Mouse (Mus musculus): ENCODE results near the gene Stx11.

The Stx11 gene

GRCm38 (mm10) chr10:12915826-12916225, 48.3 kb downstream of the Stx11 start:
- DNase-seq (ENCODE audit: low spot score) = peak; percentile 14

DNA sequence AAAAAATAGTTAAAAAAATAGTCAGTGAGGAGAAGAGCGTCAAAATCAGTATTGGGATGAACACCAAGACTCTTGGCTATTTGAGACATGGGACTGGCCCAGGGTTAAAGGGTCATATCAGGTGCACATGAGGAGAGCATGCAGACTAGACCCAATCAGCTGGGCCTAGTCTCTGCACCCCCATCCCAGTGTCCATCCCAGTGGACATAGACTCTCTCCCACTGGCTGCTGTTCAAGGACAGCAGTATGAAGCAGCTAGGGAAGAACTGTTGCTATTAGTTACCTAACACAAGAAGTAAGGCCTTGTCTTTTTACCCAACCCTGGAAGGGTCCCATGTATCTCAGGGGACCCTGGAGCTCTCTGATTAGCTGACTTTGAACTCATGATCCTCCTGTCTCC, 49.9 kb downstream of the Stx11 start:
- DNase-seq (ENCODE audit: low spot score) = no peak

GRCm38 (mm10) chr10:12911981-12912530, 52.0 kb downstream of the Stx11 start:
- peak; percentile 62 for DNase-seq (ENCODE audit: low spot score)

- no peak for DNase-seq (ENCODE audit: low spot score)
Measured at GRCm38 (mm10) chr10:12911451-12911850, 52.6 kb downstream of the Stx11 start.

DNA sequence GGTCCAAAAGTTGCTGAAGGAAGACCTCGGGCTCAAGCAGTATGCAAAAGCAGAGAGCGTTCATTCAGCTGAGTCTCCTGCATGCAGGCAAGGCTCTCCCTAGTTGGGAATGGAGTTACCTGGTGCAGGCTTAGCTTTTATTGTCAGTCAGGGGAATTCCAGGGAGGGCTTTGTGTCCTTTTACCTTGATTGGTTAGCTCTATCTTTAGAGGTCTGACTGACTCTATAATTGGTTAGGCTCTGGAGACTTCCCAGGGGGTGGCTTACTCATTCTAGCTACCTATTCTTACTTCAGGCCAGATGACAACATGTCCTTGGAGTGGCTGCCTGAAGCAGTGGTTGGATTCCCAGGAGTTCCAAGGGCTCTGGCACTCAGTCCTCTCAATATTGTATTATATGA, 54.2 kb downstream of the Stx11 start:
- no peak for DNase-seq (ENCODE audit: low spot score)

DNA sequence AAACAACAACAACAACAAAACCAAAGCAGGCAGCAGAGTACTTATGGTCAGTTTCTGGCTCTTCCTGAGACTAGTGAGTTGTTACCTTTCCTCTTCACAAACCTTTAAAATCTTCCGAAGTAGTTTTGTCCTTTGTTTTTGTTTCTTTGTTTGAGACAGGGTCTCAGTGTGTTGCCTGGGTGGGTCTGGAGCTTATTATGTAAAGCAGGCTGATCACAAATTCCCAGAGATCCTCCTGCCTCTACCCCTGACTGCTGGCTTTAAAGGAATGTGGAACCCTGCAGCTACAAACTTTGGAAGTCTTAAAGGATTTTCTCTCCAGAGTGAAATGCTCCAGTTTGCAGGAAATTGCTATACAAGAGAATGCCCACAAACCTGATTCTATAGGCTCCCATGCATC, 54.9 kb downstream of the Stx11 start:
- DNase-seq (ENCODE audit: low spot score) = no peak

DNA sequence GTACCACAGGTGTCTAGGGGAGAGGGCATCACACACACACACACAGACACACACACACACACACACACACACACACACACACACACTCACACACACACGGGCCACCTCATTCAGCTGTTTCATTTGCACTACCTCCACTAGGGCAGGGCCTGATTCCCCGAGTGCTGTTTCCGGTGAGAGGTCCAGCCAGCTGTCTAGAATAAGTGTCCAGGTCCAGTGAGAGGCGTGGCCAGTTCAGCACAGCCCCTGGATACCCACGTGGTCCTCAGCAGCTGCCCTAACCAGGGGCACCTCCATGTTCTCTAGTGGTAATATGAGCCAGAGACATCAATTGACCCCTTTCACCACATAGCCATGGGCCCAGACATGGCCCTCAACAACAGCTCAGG, 60.0 kb downstream of the Stx11 start:
- DNase-seq (ENCODE audit: low spot score) = no peak

GRCm38 (mm10) chr10:12903440-12904139, 60.5 kb downstream of the Stx11 start:
- DNase-seq (ENCODE audit: low spot score) = no peak

GRCm38 (mm10) chr10:12899901-12900300, 64.2 kb downstream of the Stx11 start:
- DNase-seq (ENCODE audit: low spot score) = no peak

DNA sequence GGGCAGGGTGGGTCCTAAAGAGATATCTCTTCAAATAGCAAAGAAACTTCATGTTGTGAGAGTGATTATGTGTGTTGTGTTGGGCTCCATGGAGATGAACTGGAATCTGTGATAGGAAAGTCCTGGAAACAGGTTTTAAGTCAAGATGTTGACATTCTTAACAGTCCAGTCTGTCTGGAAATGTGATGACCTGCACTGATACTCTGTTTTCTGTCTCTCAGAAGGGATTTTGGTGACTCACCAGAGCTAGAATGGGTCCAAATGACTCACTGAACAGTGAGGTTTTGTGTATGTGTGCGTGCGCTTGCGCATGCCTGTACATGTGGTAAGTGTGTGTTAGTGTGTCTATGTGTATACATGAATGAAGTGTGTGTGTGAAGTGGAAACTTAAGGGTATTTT, 70.8 kb downstream of the Stx11 start:
- peak; percentile 42 for DNase-seq (ENCODE audit: low spot score)

DNA sequence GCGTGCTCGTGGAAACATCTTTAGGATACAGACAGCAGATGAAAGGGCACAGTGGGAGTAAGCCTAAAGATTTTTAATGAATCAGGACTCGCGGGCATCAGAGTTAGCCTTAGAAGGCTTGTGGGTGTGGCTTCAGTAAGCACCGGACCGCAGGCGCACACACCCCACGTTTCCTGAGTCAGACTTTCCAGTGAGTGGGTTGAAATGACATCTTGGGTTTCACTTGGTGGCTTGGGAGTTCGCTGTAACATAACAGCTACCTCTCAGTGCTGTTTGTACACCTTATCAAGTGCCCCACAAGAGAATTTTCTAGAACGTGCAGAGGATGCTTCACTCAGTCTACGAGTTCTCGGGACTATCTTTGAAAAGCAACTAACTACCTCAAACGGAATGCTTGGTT, 75.7 kb downstream of the Stx11 start:
- DNase-seq (ENCODE audit: low spot score) = peak; percentile 14
